ENCODE assay signal across 8 mouse cellular contexts in the genomic region with DNA sequence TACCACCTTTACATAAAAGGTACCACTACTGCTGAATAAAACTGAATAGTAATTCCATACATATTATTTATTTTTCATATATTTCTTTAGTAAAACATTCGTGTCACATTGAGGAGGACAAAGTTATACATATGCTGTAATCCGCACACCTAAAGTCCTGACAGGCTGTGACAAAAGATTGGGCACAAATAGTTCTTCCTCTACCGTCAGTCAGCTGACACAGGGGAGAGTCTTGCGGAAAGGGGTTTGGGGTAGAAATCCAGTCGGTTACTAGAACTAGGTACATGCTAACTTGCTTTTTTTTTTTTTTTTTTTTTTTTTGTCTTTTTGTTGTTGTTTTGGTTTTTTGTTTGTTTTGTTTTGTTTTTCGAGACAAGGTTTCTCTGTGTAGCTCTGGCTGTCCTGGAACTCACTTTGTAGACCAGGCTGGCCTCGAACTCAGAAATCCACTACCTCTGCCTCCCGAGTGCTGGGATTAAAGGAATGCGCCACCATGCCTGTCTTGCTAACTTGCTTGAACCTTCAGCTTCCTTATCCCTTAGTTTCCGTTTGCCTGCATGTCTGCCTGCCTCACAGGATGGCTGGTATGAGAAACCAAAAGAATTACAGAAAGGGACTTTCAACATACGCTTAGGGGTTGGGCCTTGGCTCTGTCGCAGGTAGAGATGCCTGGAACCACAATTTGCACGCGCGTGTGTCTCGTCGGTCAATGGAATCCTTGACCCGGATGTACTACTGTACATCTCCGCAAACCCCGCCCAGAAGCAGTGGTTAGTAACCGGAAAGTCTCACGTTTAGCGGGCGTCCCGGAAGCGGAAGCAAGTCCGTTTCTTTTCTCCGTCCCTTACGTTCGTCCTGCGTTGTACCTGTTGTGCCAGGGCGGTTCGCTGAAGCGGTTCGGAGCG. TPM values are rescaled to one million over a fixed set of nuclear protein-coding genes. Genes with fewer than 3 reads are reported as not detected.
DNase-seq lines count a peak whose midpoint lies in the region; ATAC-seq lines count a peak whose summit lies in the region.

A gene (minus strand): TSS at position 734 of the 905 bp plus-strand sequence.
A gene (plus strand): TSS at position 840 of the 905 bp plus-strand sequence.

- no peaks in the 10 kb centered on the region for H3K27me3 ChIP-seq in heart, embryonic 10.5 days (ENCODE audit: insufficient read depth, poor library complexity, severe bottlenecking)
- no peaks in the 10 kb centered on the region for H3K27me3 ChIP-seq in kidney, embryonic 15.5 days

- H3K36me3 ChIP-seq in heart, embryonic 10.5 days = peaks cover 25% of the 10 kb centered on the region
- peaks cover 39% of the 10 kb centered on the region for H3K36me3 ChIP-seq in kidney, embryonic 15.5 days

- peak; percentile 94 to 96 for DNase-seq in B cell, adult 2 months
- DNase-seq in brain, adult 2 months (ENCODE audit: low read depth, low spot score) = peak; percentile 99
- peak; percentile 98 for DNase-seq in heart, embryonic 10.5 days (ENCODE audit: low spot score)
- peak; percentile 94 for DNase-seq in liver
- DNase-seq in spleen, postnatal 4 days (ENCODE audit: low spot score in 2 of 2) = peak; percentile 92 to 94

- peak within 1 kb of the TSS; percentile 82 for H3K4me3 ChIP-seq in heart, embryonic 10.5 days
- H3K4me3 ChIP-seq in kidney, embryonic 15.5 days (replicated peaks) = peak within 1 kb of the TSS; percentile 88

- peak within 1 kb of the TSS; percentile 88 for H3K27ac ChIP-seq in heart, embryonic 10.5 days
- H3K27ac ChIP-seq in kidney, embryonic 15.5 days = peak within 1 kb of the TSS; percentile 86

- peaks cover 8% of the 10 kb centered on the region for H3K4me1 ChIP-seq in heart, embryonic 10.5 days
- peaks cover 18% of the 10 kb centered on the region for H3K4me1 ChIP-seq in kidney, embryonic 15.5 days

- WGBS in heart, embryonic 10.5 days = 12% methylated on average over 36 of the region's 36 CpGs
- 13% methylated on average over 36 of the region's 36 CpGs for WGBS in kidney, embryonic 15.5 days

- H3K4me2 ChIP-seq in kidney, embryonic 15.5 days = peak within 1 kb of the TSS; percentile 78

- H3K9ac ChIP-seq in kidney, embryonic 15.5 days = peak within 1 kb of the TSS; percentile 76

- peak; percentile 99 for ATAC-seq in erythroblast, adult 5-6 weeks (replicated peaks; ENCODE audit: low FRiP score, poor library complexity, severe bottlenecking)
- peak; percentile 98 for ATAC-seq in kidney, embryonic 15.5 days (replicated peaks; ENCODE audit: low FRiP score)
- ATAC-seq in monocyte, adult 5-6 weeks (replicated peaks; ENCODE audit: insufficient number of reproducible peaks, low FRiP score, low TSS enrichment, poor library complexity, severe bottlenecking) = peak; percentile 99

- H3K9me3 ChIP-seq in heart, embryonic 10.5 days = no peaks in the 10 kb centered on the region
- H3K9me3 ChIP-seq in kidney, embryonic 15.5 days (replicated peaks) = no peaks in the 10 kb centered on the region

RNA-seq across cellular contexts. Expression of the first gene that starts in this region (rescaled TPM):
- total RNA-seq in erythroblast, adult 5-6 weeks (2015; ENCODE audit: low replicate concordance) = not detected in 2 replicates
- total RNA-seq in erythroblast, adult 5-6 weeks (2017; ENCODE audit: low replicate concordance) = 0.84 TPM in 1 of 2 replicates, not detected in the other
- polyA plus RNA-seq in heart, embryonic 10.5 days (2016; fragmentation: Nextera tagmentation; extraction: Ambion mirVana) = 2.0 TPM in 2 replicates
- 2.0 and 2.7 TPM in 2 replicates for polyA plus RNA-seq in kidney, embryonic 15.5 days (2015; fragmentation: Nextera tagmentation; extraction: Ambion mirVana)
- total RNA-seq in monocyte, adult 5-6 weeks (2017) = 1.1 to 3.4 TPM (median 2.5 TPM) in 3 replicates

RNA-seq across cellular contexts. Expression of the second gene that starts in this region (rescaled TPM):
- total RNA-seq in erythroblast, adult 5-6 weeks (2015; ENCODE audit: low replicate concordance) = 25.7 and 44.3 TPM in 2 replicates
- total RNA-seq in erythroblast, adult 5-6 weeks (2017; ENCODE audit: low replicate concordance) = 45.7 and 55.2 TPM in 2 replicates
- polyA plus RNA-seq in heart, embryonic 10.5 days (2016; fragmentation: Nextera tagmentation; extraction: Ambion mirVana) = 61.8 and 64.4 TPM in 2 replicates
- 53.7 and 64.1 TPM in 2 replicates for polyA plus RNA-seq in kidney, embryonic 15.5 days (2015; fragmentation: Nextera tagmentation; extraction: Ambion mirVana)
- 146 to 205 TPM (median 156 TPM) in 3 replicates for total RNA-seq in monocyte, adult 5-6 weeks (2017)

Comparison
In these comparisons a context has a peak if more than half of its experiments do, and no peak if none do; other contexts are left out.
1. Peak in every context shown above with its lines: DNase-seq, ATAC-seq, H3K4me3 ChIP-seq and H3K27ac ChIP-seq.